Mouse (Mus musculus) heart, adult 2 months (tissue): ENCODE measurements at regions not wholly inside any gene's neighbourhood (a gene's known extent, or its start where the extent isn't known, plus 50 kb on each side); places are given as distances from the start of the nearest gene placed in this dataset.
A peak's percentile ranks its signal among the peaks of the same experiment; 100 is the strongest.

Source experiments
- CTCF ChIP-seq: fragments of 200-600 bp; IDR thresholded peaks from 2 replicates; pipeline ENCODE4 v1.8.1; 2022; ENCODE audit warnings: antibody characterized with exemption, mild to moderate bottlenecking, moderate library complexity
- EP300 ChIP-seq: fragments of 200-500 bp; IDR thresholded peaks from 2 replicates; pipeline ENCODE4 v1.6.1; 2011; ENCODE audit warnings: low read depth, low read length, control low read depth; ENCODE audit not compliant: insufficient read depth

GRCm38 (mm10) chr12:16001225-16001624 is 184.5 kb upstream of the Trib2 start:
- TF ChIP-seq EP300 (peak; percentile 64; the same call in 1 of the 2 replicates), CTCF (peak; percentile 39)
